Mouse (Mus musculus): ENCODE measurements around the gene Hnrnpa3. TPM values are rescaled to one million over a fixed set of nuclear protein-coding genes. Genes with fewer than 3 reads are reported as not detected.
A peak's percentile ranks its signal among the peaks of the same experiment; 100 is the strongest.

Hnrnpa3 gene
- total and polyA plus RNA-seq, 2 experiments from 2014 or later, result 33.9 to 102 TPM

DNA sequence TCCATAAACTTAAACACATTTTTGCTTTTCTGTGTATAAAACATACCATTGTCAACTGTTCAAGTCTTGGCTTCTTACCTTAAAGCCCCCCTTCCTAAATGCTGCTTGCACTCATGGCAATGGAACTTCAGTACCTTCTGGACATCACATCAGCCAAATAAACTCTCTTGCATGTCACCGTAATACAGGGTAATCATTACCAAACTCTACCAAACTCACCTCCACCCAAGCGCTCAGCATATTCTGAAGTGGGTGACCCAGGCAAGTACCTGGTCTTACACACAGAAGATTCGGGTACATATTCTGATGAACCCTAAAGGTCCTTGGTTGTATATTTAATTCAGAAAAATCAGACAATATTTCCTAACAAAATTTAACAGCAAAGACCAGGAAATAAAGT is 41.5 kb downstream of the Hnrnpa3 start:
- 88% methylated on average over 3 of the region's 3 CpGs for WGBS
- H3K4me1 ChIP-seq (ENCODE audit: control insufficient read depth, insufficient read depth), result peaks cover 54% of the 10 kb centered on the region
- TF ChIP-seq EP300 (IDR thresholded peaks at IDR 0.05; ENCODE audit: low read depth), result no peak
- TF ChIP-seq CTCF (IDR thresholded peaks at IDR 0.05; ENCODE audit: low read depth), result no peak
- no peak overlapping the region for H3K27ac ChIP-seq (ENCODE audit: low read depth)
- H3K4me3 ChIP-seq (ENCODE audit: low read depth, low read length), result no peak overlapping the region
- no peaks in the 10 kb centered on the region for H3K9me3 ChIP-seq (replicated peaks; ENCODE audit: control insufficient read depth, low read length)
- DNase-seq (ENCODE audit: low spot score) (no peak), ATAC-seq (ENCODE audit: insufficient read depth, low read depth) (no peak)
- no peaks in the 10 kb centered on the region for H3K36me3 ChIP-seq (replicated peaks; ENCODE audit: control insufficient read depth, insufficient read depth, low read length)
- no peak overlapping the region for H3K9ac ChIP-seq (replicated peaks; ENCODE audit: low read depth, low read length)
- no peaks in the 10 kb centered on the region for H3K27me3 ChIP-seq (ENCODE audit: control insufficient read depth, insufficient read depth, low read length)
- H3K4me2 ChIP-seq (ENCODE audit: low read depth, low read length), result peak overlapping the region; percentile 75; the same call in 1 of the 2 replicates

- WGBS, result 60% methylated on average over 3 of the region's 3 CpGs
- Histone ChIP-seq H3K36me3 (replicated peaks; ENCODE audit: control insufficient read depth, insufficient read depth, low read length) (no peaks in the 10 kb centered on the region), H3K9ac (replicated peaks; ENCODE audit: low read depth, low read length) (no peak overlapping the region), H3K9me3 (replicated peaks; ENCODE audit: control insufficient read depth, low read length) (no peaks in the 10 kb centered on the region), H3K27ac (ENCODE audit: low read depth) (peak overlapping the region; percentile 100; the same call in 1 of the 2 replicates), H3K4me2 (ENCODE audit: low read depth, low read length) (peak overlapping the region; percentile 75), H3K4me3 (ENCODE audit: low read depth, low read length) (peak overlapping the region; percentile 81), H3K4me1 (ENCODE audit: control insufficient read depth, insufficient read depth) (peaks cover 51% of the 10 kb centered on the region), H3K27me3 (ENCODE audit: control insufficient read depth, insufficient read depth, low read length) (no peaks in the 10 kb centered on the region)
- TF ChIP-seq EP300 (IDR thresholded peaks at IDR 0.05; ENCODE audit: low read depth), result no peak
- TF ChIP-seq CTCF (IDR thresholded peaks at IDR 0.05; ENCODE audit: low read depth), result no peak
- DNase-seq (ENCODE audit: low spot score) (no peak), ATAC-seq (ENCODE audit: insufficient read depth, low read depth) (no peak)
Measured at GRCm38 (mm10) chr2:75701207-75701606, 42.1 kb downstream of the Hnrnpa3 start.

DNA sequence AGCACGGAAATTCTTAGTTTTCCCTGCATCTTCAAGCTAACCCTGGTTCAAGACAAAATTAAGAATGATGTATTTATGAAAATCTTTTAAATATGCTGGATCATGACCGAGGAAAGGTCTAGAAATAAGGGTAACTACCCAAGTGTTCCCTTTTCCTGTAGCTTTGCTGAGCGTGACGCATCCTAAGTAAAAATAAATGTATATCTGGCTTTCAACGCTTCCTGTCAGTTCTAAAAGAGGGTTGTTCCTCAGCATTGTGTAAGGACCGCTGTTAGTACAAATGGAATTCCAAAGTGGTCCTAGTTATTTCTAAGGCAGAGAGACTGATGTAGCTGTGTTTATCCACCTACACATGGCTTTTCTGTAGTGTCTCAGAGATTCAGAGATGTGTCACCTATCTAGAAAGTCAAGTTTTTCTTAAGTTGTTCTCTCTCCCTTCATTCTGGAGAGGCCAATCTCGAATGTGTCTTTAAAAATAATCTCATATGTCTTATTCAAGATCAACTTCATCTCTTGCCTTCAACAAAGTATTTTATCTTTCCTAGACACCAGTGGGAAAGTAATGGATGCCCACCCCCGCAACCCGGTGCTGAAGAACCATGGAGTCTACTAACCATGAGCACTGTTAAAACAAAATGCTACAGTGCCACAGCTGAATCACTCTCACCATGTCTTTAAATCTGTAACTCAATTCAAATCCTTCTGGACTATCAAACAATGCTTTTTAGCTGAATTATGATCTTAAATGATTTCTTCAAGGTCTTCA is 42.9 kb downstream of the Hnrnpa3 start:
- Histone ChIP-seq H3K27ac (ENCODE audit: low read depth) (peak overlapping the region; percentile 100), H3K36me3 (replicated peaks; ENCODE audit: control insufficient read depth, insufficient read depth, low read length) (no peaks in the 10 kb centered on the region), H3K27me3 (ENCODE audit: control insufficient read depth, insufficient read depth, low read length) (no peaks in the 10 kb centered on the region), H3K4me2 (ENCODE audit: low read depth, low read length) (peak overlapping the region; percentile 75), H3K4me3 (ENCODE audit: low read depth, low read length) (peak overlapping the region; percentile 81), H3K9ac (replicated peaks; ENCODE audit: low read depth, low read length) (peak overlapping the region; percentile 96), H3K9me3 (replicated peaks; ENCODE audit: control insufficient read depth, low read length) (no peaks in the 10 kb centered on the region), H3K4me1 (ENCODE audit: control insufficient read depth, insufficient read depth) (peaks cover 51% of the 10 kb centered on the region)
- peak; percentile 49 for DNase-seq (ENCODE audit: low spot score)
- no peak for ATAC-seq (ENCODE audit: insufficient read depth, low read depth)
- TF ChIP-seq CTCF (IDR thresholded peaks at IDR 0.05; ENCODE audit: low read depth) (no peak), EP300 (IDR thresholded peaks at IDR 0.05; ENCODE audit: low read depth) (no peak)
- 23% methylated on average over 9 of the region's 9 CpGs for WGBS

GRCm38 (mm10) chr2:75702588-75702976 is 43.5 kb downstream of the Hnrnpa3 start:
- no peak for TF ChIP-seq CTCF (IDR thresholded peaks at IDR 0.05; ENCODE audit: low read depth)
- Histone ChIP-seq H3K36me3 (replicated peaks; ENCODE audit: control insufficient read depth, insufficient read depth, low read length) (no peaks in the 10 kb centered on the region), H3K4me1 (ENCODE audit: control insufficient read depth, insufficient read depth) (peaks cover 50% of the 10 kb centered on the region), H3K4me3 (ENCODE audit: low read depth, low read length) (peak overlapping the region; percentile 81), H3K27me3 (ENCODE audit: control insufficient read depth, insufficient read depth, low read length) (no peaks in the 10 kb centered on the region), H3K9ac (replicated peaks; ENCODE audit: low read depth, low read length) (peak overlapping the region; percentile 96), H3K4me2 (ENCODE audit: low read depth, low read length) (peak overlapping the region; percentile 75), H3K27ac (ENCODE audit: low read depth) (peak overlapping the region; percentile 100), H3K9me3 (replicated peaks; ENCODE audit: control insufficient read depth, low read length) (no peaks in the 10 kb centered on the region)
- ATAC-seq (ENCODE audit: insufficient read depth, low read depth) (no peak), DNase-seq (ENCODE audit: low spot score) (no peak)
- WGBS, result 11% methylated on average over 5 of the region's 5 CpGs

DNA sequence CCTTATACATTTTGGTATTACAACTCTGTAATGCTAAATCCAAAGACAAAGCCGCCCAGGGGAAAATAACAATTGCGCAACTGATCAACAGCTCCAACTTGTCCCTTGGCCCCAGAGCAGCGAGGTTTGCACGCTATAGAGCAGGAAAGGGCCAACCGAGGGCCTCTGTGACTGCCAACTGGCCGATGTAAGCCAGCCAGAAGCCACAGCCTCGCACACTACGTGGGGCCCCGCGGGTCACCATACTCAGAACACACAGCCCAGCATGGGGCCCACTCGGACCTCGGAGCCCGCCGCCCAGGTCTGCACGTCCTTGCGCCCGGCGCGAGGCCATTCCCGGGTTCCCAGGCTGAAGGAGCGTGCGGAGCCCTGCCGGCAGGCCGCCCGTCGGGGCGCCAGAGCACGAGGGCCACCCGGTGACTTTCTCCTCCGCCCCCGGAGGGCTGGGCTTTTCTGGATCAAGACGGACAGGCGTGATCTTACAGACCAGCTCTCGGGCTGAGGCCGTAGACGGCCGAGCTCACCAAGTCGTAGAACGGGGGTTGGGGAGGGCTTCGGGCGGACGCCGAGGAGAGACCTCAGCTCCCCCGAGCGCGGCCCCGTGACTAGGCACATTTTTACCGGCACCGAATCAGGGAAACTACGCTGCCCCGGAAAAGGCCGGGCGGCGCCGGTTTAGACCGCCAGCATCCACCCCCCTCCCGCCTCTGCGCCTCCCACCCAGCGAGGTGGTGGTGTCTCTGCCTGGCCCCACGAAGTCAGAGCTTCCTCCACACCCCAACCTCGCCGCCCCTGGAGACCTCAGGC is 44.5 kb downstream of the Hnrnpa3 start:
- DNase-seq (ENCODE audit: low spot score) (peak; percentile 94), ATAC-seq (ENCODE audit: insufficient read depth, low read depth) (peak; percentile 66)
- H3K9me3 ChIP-seq (replicated peaks; ENCODE audit: control insufficient read depth, low read length), result no peaks in the 10 kb centered on the region
- 0 out of 2 replicates have a peak, but pooled peaks have one; percentile 3 for TF ChIP-seq CTCF (IDR thresholded peaks at IDR 0.05; ENCODE audit: low read depth)
- peak; percentile 63; the same call in 1 of the 2 replicates for TF ChIP-seq EP300 (IDR thresholded peaks at IDR 0.05; ENCODE audit: low read depth)
- peaks cover 44% of the 10 kb centered on the region for H3K4me1 ChIP-seq (ENCODE audit: control insufficient read depth, insufficient read depth)
- H3K9ac ChIP-seq (replicated peaks; ENCODE audit: low read depth, low read length), result peak overlapping the region; percentile 96
- H3K27me3 ChIP-seq (ENCODE audit: control insufficient read depth, insufficient read depth, low read length), result no peaks in the 10 kb centered on the region
- WGBS, result under 1% methylated on average over 54 of the region's 62 CpGs
- H3K36me3 ChIP-seq (replicated peaks; ENCODE audit: control insufficient read depth, insufficient read depth, low read length), result no peaks in the 10 kb centered on the region
- H3K27ac ChIP-seq (ENCODE audit: low read depth), result peak overlapping the region; percentile 100
- H3K4me3 ChIP-seq (ENCODE audit: low read depth, low read length), result peak overlapping the region; percentile 81
- H3K4me2 ChIP-seq (ENCODE audit: low read depth, low read length), result peak overlapping the region; percentile 75

Measured in heart, postnatal 0 days (tissue).